Mouse (Mus musculus): ENCODE results near the gene Stxbp3.

The Stxbp3 gene

DNA sequence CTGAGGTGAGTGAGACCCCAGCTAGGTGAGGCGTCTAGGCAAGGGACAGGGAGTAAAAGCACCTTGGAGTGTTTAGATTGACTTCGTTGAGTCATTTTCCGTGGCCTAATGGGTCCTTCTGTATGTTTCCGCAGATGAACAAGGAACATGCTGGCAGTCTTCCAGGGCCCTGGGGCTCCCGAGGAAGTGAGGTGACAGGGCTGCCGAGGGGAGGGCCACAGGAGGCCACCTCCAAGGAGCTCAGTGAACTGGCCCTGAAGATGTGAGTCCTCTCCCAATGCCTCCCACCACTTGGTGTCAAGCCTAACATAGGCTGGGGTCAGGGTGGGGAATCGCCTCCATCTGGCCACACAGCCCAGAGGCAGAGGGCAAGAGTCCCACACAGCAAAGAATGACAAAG lies 75.3 kb downstream of the Stxbp3 start:
- ATAC-seq (ENCODE audit: low TSS enrichment): no peak

DNA sequence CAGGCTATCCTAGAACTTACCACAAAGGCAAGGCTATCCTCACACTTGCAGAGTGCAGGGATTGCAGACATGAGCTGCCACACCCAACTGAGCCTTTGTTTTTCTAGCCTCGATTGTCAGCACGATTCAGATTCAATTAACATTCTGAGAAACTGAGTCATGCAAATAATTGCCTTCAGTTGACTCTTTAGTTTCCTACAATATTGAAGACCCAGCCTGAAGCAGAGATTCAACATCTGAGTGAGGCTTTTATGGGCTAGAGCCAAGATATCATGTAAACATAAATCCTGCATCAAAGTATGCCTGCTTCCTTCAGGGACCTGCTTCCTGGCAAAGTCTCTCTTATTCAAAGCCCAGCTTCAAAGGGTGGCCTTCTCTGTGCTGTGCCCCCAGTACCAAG lies 76.6 kb downstream of the Stxbp3 start:
- no peak for ATAC-seq (ENCODE audit: low TSS enrichment)

DNA sequence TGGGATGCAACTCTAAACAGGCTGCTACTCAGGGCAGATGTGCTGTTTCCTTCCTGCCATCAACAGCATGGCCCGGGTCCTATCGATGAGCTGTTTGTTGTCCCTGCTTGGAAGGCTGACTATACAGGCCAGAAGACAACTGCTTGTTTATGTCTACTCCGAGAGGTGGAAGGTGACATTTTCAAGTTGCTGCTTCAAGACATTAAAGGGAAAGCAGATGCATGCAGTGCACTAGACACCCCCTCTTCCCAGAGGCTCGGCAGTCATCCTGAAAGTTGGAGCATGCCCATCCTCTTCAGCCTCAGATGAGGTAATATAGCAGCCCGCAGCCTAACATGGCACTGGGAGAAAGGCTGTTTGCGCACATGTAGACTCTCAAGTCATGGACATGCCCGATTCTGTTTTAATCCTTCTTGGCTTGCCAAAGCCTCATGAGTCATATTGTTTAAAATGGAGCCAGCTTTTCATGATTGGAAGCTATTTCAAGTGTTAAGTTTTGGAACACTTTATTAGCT lies 77.7 kb downstream of the Stxbp3 start:
- ATAC-seq (ENCODE audit: low TSS enrichment): peak; percentile 85

GRCm38 (mm10) chr3:108759566-108760420 lies 80.5 kb downstream of the Stxbp3 start:
- ATAC-seq (ENCODE audit: low TSS enrichment): peak; percentile 58

- no peak for ATAC-seq (ENCODE audit: low TSS enrichment)
Measured at GRCm38 (mm10) chr3:108757570-108757969, 82.8 kb downstream of the Stxbp3 start.

DNA sequence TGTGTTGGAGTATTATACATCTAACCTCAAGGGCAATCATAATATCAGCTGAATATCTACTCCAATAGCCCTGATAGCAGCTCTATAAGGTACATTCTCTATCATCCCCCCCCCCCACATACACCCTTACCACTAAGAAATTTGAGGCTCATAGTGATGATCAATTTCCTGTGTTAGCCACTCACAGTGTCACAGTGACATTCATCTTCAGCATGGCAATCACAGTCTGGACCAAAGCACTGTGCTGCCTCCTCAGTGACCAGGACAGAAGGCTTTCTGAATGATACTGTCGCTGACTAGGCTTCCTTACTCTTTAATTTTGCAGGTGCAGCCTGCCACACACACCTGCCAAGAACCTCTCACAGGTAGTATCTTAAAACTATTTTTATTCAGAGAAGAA lies 84.2 kb downstream of the Stxbp3 start:
- ATAC-seq (ENCODE audit: low TSS enrichment): no peak

- no peak for ATAC-seq (ENCODE audit: low TSS enrichment)
Measured at GRCm38 (mm10) chr3:108755542-108755941, 84.8 kb downstream of the Stxbp3 start.

- no peak for ATAC-seq (ENCODE audit: low TSS enrichment)
Measured at GRCm38 (mm10) chr3:108754541-108754940, 85.8 kb downstream of the Stxbp3 start.

DNA sequence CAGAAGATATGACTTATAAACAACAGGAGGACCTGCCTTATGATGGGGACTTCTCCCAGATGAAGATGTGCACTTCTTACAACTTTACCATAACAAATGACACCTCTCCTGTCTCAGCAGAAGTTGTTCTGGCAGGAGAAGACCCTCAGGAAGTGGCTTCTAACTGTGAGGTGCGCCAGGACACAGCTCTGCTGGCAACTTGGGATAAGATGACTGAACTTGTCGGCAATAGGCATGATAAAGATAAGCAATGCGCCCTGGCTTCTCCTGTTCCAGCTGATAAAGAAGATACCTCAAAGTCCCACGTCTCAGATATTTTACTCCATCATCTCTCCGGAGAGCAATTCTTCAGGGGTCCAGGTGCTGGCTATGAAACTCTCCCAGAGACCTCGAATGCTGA lies 88.6 kb downstream of the Stxbp3 start:
- no peak for ATAC-seq (ENCODE audit: low TSS enrichment)

- ATAC-seq (ENCODE audit: low TSS enrichment): no peak
Measured at GRCm38 (mm10) chr3:108751061-108751460, 89.3 kb downstream of the Stxbp3 start.

DNA sequence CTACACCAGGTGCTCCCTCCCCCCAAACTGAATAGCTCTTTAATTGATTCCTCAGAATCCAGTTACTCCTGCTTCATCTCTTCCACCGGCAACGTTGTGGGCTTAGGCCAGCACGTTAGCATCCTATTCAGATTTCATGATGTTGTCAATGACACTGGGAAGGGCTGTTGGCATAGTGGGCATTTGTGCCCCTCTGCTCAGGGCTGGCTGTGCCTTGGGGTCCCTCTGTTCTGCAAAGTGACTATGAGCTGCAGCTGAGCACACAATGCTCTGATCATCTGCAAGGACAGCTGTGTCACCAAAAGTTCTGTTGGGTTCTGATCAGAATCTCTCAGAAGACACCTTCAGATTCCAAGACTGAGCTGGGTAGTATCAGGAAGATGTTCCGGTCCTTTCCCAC lies 96.3 kb downstream of the Stxbp3 start:
- ATAC-seq (ENCODE audit: low TSS enrichment): no peak
